Mouse (Mus musculus): ENCODE results near the gene Flcn.

- no peak for TF ChIP-seq POLR2A (IDR thresholded peaks at IDR 0.05; ENCODE audit: control insufficient read depth, low read depth, low read length)
- no peak for TF ChIP-seq CTCF (IDR thresholded peaks at IDR 0.05; ENCODE audit: control insufficient read depth, insufficient read depth, insufficient replicate concordance, low read depth, low read length)
Measured at GRCm38 (mm10) chr11:59769738-59770137, 40.1 kb downstream of the Flcn start.
